Mouse (Mus musculus): ENCODE results near the gene Pigk. TPM values are rescaled to one million over a fixed set of nuclear protein-coding genes. Genes with fewer than 3 reads are reported as not detected.

Pigk gene
- polyA plus RNA-seq, 1 experiment from 2014 or later = 54.0 TPM

DNA sequence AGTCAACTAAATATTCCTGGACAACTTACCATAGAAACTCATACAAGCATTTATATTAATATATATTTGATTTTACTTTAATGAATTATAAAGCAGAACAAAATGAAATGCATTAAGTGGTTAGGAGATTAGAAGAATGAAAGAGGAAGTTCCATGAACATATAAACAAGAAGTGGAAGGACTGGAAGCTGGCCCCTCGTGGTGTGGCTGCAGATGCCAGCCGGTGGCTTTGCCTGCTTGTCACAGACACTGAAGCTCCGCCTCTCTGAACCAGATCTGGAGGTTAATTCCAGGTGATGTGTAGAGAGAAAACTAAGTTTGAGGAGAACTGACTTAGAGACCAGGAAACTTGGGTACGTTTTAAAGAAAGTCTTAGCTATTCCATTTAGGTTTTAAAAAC is 181.0 kb downstream of the Pigk start:
- WGBS = 50% methylated on average over 4 of the region's 4 CpGs
- Histone ChIP-seq H3K27me3 (no peaks in the 10 kb centered on the region), H3K9me3 (no peaks in the 10 kb centered on the region), H3K4me1 (no peaks in the 10 kb centered on the region), H3K4me2 (no peak overlapping the region), H3K27ac (no peak overlapping the region), H3K9ac (no peak overlapping the region), H3K4me3 (no peak overlapping the region), H3K36me3 (no peaks in the 10 kb centered on the region)
- ATAC-seq (ENCODE audit: insufficient number of reproducible peaks, low FRiP score, low TSS enrichment, low read depth) = no peak

DNA sequence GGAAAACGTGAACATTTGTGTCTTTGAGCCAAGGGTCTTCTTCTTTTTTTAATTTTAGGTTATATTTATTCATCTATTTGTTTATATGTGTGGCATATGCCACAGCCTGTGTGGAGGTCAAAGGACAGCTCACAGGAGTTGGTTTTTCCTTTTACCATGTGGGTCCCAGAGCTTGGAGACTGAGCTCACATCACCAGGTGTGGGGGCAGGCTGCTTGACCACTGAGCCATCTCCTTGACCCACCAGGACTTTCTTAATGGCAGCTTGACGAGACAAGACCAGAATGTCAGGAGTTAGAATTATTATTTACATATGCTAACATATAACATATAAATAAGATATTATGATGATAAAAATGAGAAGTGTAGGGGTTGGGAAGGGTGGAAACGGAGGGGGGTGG is 182.2 kb downstream of the Pigk start:
- Histone ChIP-seq H3K27ac (no peak overlapping the region), H3K36me3 (no peaks in the 10 kb centered on the region), H3K27me3 (no peaks in the 10 kb centered on the region), H3K4me3 (no peak overlapping the region), H3K9me3 (no peaks in the 10 kb centered on the region), H3K4me2 (no peak overlapping the region), H3K4me1 (no peaks in the 10 kb centered on the region), H3K9ac (no peak overlapping the region)
- ATAC-seq (ENCODE audit: insufficient number of reproducible peaks, low FRiP score, low TSS enrichment, low read depth) = no peak
- WGBS = 71% methylated on average over 3 of the region's 3 CpGs

GRCm38 (mm10) chr3:152897196-152897595 is 183.3 kb downstream of the Pigk start:
- no peaks in the 10 kb centered on the region for H3K27me3 ChIP-seq
- no peak overlapping the region for H3K27ac ChIP-seq
- no peaks in the 10 kb centered on the region for H3K4me1 ChIP-seq
- no peak overlapping the region for H3K9ac ChIP-seq
- H3K4me2 ChIP-seq = no peak overlapping the region
- H3K9me3 ChIP-seq = no peaks in the 10 kb centered on the region
- 81% methylated on average over 5 of the region's 5 CpGs for WGBS
- H3K36me3 ChIP-seq = no peaks in the 10 kb centered on the region
- no peak overlapping the region for H3K4me3 ChIP-seq
- ATAC-seq (ENCODE audit: insufficient number of reproducible peaks, low FRiP score, low TSS enrichment, low read depth) = no peak

- Histone ChIP-seq H3K4me3 (no peak overlapping the region), H3K36me3 (no peaks in the 10 kb centered on the region), H3K4me1 (no peaks in the 10 kb centered on the region), H3K4me2 (no peak overlapping the region), H3K9me3 (no peaks in the 10 kb centered on the region), H3K27ac (no peak overlapping the region), H3K27me3 (no peaks in the 10 kb centered on the region), H3K9ac (no peak overlapping the region)
- ATAC-seq (ENCODE audit: insufficient number of reproducible peaks, low FRiP score, low TSS enrichment, low read depth) = no peak
- WGBS = 91% methylated on average over 9 of the region's 9 CpGs
Measured at GRCm38 (mm10) chr3:152898906-152899305, 185.0 kb downstream of the Pigk start.

DNA sequence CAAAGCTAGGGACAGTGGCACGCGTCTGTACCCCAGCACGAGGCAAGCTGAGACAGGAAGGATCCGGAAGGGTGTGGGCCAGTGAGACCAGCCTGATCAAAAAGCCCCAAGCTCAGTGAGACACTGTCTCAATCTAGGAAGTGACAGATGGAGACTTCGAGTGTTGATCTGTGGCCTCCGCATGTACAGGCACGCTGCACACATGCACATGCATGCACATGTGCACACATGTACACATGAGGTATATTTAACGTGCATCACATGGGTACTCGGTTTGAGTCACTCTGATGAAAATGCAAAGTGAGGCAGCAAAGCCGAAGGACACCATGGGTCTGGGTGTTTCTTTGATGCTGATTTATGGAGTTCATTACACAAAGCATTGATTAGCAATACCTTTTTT is 191.1 kb downstream of the Pigk start:
- no peaks in the 10 kb centered on the region for H3K36me3 ChIP-seq
- no peaks in the 10 kb centered on the region for H3K27me3 ChIP-seq
- no peaks in the 10 kb centered on the region for H3K9me3 ChIP-seq
- H3K27ac ChIP-seq = no peak overlapping the region
- no peak overlapping the region for H3K9ac ChIP-seq
- no peak overlapping the region for H3K4me2 ChIP-seq
- ATAC-seq (ENCODE audit: insufficient number of reproducible peaks, low FRiP score, low TSS enrichment, low read depth) = no peak
- no peak overlapping the region for H3K4me3 ChIP-seq
- 86% methylated on average over 10 of the region's 10 CpGs for WGBS
- H3K4me1 ChIP-seq = no peaks in the 10 kb centered on the region

DNA sequence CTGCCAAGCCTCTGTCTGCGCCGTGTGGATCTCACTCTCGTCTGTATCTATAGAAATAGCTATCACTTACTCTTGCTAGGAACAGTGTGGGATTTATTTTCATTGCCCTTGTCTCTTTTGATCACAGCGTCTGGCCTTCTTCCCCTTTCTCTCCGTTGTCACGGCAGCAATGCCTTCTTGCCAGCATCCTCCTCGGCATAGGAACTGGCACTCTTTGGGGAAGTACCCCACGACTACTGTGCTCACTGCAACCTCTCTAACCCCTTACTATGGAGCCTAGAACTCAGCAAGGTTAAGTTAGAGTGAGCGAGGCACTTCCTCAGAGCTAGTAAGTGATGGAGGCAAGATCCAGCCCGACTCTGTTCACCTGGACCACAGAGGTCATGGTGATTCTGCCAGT is 191.9 kb downstream of the Pigk start:
- H3K4me3 ChIP-seq = no peak overlapping the region
- no peaks in the 10 kb centered on the region for H3K9me3 ChIP-seq
- H3K36me3 ChIP-seq = no peaks in the 10 kb centered on the region
- 60% methylated on average over 10 of the region's 10 CpGs for WGBS
- H3K27ac ChIP-seq = no peak overlapping the region
- H3K9ac ChIP-seq = no peak overlapping the region
- H3K27me3 ChIP-seq = no peaks in the 10 kb centered on the region
- ATAC-seq (ENCODE audit: insufficient number of reproducible peaks, low FRiP score, low TSS enrichment, low read depth) = no peak
- no peak overlapping the region for H3K4me2 ChIP-seq
- H3K4me1 ChIP-seq = no peaks in the 10 kb centered on the region

DNA sequence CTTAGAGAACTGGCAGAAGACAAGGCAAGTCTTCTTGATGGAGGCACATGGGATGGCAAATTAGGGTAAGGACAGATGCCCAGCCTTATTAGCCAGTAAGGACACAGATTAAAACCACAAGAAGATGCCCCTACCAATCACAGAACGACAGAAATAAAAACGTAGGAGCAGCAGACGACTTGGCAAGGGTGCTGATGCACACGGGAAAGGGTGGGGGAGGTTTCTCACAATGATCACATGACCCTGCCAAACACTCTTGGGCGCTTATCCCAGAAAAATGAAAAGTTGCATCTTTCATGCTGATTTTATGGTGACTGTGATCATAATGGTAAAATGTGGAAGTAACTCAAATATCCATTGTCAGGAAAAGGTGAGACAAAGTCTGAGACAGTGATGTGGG is 193.2 kb downstream of the Pigk start:
- no peak for ATAC-seq (ENCODE audit: insufficient number of reproducible peaks, low FRiP score, low TSS enrichment, low read depth)

DNA sequence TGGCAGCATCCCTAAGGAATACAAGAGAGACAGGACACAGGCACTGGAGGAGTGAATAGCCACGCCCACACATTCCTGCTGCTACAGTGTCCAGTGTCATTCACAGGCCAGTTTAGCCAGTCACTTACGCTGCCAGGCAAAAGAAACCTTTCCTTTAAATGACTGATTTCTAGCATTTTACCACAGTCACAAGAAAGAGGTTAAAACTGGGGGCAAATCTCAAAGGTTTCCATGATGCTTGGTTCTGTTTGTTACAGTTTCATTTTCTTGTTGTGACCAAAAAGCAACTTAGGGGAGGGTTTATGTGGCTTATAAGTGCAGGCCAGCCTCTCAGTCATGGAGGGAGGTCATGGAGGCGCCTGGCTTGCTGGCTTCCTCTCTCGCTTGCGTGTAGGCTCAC is 193.8 kb downstream of the Pigk start:
- Histone ChIP-seq H3K4me3 (no peak overlapping the region), H3K36me3 (no peaks in the 10 kb centered on the region), H3K4me2 (no peak overlapping the region), H3K4me1 (no peaks in the 10 kb centered on the region), H3K27ac (no peak overlapping the region), H3K9me3 (no peaks in the 10 kb centered on the region), H3K9ac (no peak overlapping the region), H3K27me3 (no peaks in the 10 kb centered on the region)
- 79% methylated on average over 5 of the region's 5 CpGs for WGBS
- ATAC-seq (ENCODE audit: insufficient number of reproducible peaks, low FRiP score, low TSS enrichment, low read depth) = no peak

More for the DNA sequence above, 193.2 kb downstream of the Pigk start:
- no peaks in the 10 kb centered on the region for H3K9me3 ChIP-seq
- no peak overlapping the region for H3K27ac ChIP-seq
- H3K36me3 ChIP-seq = no peaks in the 10 kb centered on the region
- H3K9ac ChIP-seq = no peak overlapping the region
- WGBS = 73% methylated on average over 5 of the region's 5 CpGs
- H3K27me3 ChIP-seq = no peaks in the 10 kb centered on the region
- no peaks in the 10 kb centered on the region for H3K4me1 ChIP-seq
- no peak overlapping the region for H3K4me3 ChIP-seq
- H3K4me2 ChIP-seq = no peak overlapping the region

DNA sequence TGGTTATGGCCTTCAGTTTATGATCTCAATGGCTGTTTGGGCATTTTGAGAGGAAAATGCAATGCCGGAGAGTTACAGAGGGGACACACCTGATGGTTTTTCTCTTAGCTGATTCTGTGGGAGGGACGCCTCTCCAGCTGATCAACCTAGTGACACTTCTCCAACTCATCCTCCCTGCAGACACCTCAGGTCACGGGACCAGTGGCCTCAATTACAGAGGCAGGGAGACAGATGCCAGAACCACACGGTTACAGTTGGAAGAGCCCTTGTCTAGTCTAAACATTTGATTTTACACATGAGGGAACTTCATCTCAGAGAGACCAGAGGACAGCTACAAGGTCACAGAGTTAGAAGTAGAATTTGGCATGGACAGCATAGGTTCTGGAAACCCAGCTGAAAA is 197.7 kb downstream of the Pigk start:
- H3K4me2 ChIP-seq = no peak overlapping the region
- no peak overlapping the region for H3K9ac ChIP-seq
- H3K27ac ChIP-seq = no peak overlapping the region
- no peaks in the 10 kb centered on the region for H3K9me3 ChIP-seq
- H3K4me3 ChIP-seq = no peak overlapping the region
- WGBS = 87% methylated on average over 4 of the region's 4 CpGs
- H3K27me3 ChIP-seq = no peaks in the 10 kb centered on the region
- ATAC-seq (ENCODE audit: insufficient number of reproducible peaks, low FRiP score, low TSS enrichment, low read depth) = no peak
- H3K4me1 ChIP-seq = no peaks in the 10 kb centered on the region
- H3K36me3 ChIP-seq = no peaks in the 10 kb centered on the region

DNA sequence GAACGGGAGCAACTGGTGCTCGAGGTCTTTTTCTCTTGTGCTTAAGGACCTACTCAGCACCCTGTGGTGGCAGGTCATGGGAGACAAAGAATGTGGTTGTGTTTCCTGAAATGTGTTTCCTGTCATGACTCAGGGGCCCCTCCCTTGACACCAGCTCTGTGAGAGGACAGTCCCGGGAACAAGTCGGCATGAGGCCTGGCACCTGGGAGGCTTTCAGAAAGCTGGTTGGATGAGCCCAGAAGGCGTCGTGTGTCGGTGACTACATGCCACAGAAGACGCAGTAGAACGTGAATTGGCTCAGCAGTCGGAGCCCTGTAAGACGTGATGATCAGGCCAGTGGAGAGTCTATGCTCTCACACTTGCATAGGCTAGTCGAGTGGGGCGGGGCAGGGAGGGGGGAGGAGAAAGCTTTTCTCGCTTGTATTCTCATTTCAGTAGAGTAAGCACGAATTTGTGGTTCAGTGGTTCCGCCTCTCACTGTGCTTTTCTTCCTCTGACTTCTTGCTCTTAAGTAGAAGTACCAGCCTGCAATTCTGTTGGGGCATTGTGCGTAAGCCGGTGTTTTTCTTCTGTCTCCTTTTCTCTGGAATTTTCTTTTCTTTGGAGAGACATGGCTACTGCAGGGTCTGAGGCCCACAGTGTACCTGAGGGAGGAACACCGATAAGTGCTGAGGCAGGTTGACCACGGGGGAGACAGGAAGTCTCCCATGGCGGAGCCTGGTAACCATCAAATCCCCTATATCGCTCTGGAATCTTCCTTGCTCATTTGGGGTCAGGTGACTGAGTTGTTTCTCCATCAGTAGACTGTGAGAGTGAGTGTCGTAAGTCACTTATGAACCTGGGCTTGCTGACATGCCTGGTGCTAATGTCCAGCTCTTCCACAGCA is 198.6 kb downstream of the Pigk start:
- no peak overlapping the region for H3K4me2 ChIP-seq
- no peak overlapping the region for H3K9ac ChIP-seq
- no peaks in the 10 kb centered on the region for H3K36me3 ChIP-seq
- no peaks in the 10 kb centered on the region for H3K4me1 ChIP-seq
- no peaks in the 10 kb centered on the region for H3K9me3 ChIP-seq
- H3K27ac ChIP-seq = no peak overlapping the region
- WGBS = 83% methylated on average over 23 of the region's 23 CpGs
- no peak for ATAC-seq (ENCODE audit: insufficient number of reproducible peaks, low FRiP score, low TSS enrichment, low read depth)
- no peaks in the 10 kb centered on the region for H3K27me3 ChIP-seq
- H3K4me3 ChIP-seq = no peak overlapping the region

DNA sequence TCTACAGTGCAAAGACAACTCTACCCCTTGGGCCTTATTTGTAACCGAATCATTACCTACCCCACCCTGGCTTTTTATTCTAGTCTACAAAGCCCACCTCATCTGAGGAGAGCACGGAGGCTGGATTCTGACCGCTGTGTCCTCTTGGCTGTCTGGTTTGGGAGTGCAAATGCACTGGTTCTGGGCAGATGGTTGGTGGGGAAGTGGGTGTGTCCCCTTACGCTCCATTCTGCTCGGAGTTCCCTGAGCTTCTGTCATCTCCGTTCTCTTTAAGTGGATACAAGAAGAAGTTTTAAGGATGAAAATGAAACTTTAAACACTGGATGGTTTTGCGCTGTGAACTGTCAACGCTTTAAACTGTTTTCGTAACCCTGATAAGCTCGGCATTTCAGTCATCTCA is 199.2 kb downstream of the Pigk start:
- no peak overlapping the region for H3K27ac ChIP-seq
- H3K4me1 ChIP-seq = no peaks in the 10 kb centered on the region
- no peak overlapping the region for H3K9ac ChIP-seq
- no peaks in the 10 kb centered on the region for H3K36me3 ChIP-seq
- no peaks in the 10 kb centered on the region for H3K9me3 ChIP-seq
- 93% methylated on average over 10 of the region's 10 CpGs for WGBS
- ATAC-seq (ENCODE audit: insufficient number of reproducible peaks, low FRiP score, low TSS enrichment, low read depth) = no peak
- H3K4me2 ChIP-seq = no peak overlapping the region
- H3K27me3 ChIP-seq = no peaks in the 10 kb centered on the region
- H3K4me3 ChIP-seq = no peak overlapping the region

- H3K27me3 ChIP-seq = no peaks in the 10 kb centered on the region
- no peaks in the 10 kb centered on the region for H3K36me3 ChIP-seq
- WGBS = 93% methylated on average over 3 of the region's 3 CpGs
- H3K4me3 ChIP-seq = no peak overlapping the region
- ATAC-seq (ENCODE audit: insufficient number of reproducible peaks, low FRiP score, low TSS enrichment, low read depth) = no peak
- H3K4me2 ChIP-seq = no peak overlapping the region
- H3K9ac ChIP-seq = no peak overlapping the region
- H3K27ac ChIP-seq = no peak overlapping the region
- H3K9me3 ChIP-seq = no peaks in the 10 kb centered on the region
- no peaks in the 10 kb centered on the region for H3K4me1 ChIP-seq
Measured at GRCm38 (mm10) chr3:152913625-152914024, 199.7 kb downstream of the Pigk start.

DNA sequence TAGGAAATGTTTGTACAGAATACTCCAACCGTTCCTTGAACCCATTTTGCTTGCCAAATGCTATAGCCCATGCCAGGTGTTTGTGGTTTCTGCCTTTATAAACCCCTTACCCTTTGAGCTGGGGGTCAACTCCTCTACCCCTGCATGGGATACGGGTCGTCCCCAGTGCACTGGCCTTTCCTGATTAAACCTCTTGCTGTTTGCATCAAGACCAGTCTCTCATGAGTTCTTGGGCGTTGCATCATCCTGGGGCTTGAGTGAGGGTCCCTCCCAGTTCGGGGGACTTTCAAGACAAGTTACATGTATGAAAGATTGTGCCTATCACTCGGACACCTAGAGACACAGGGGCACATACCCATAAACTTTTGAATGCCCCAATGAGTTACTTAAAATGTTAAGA is 200.5 kb downstream of the Pigk start:
- H3K36me3 ChIP-seq = no peaks in the 10 kb centered on the region
- H3K4me2 ChIP-seq = no peak overlapping the region
- no peak overlapping the region for H3K27ac ChIP-seq
- no peak for ATAC-seq (ENCODE audit: insufficient number of reproducible peaks, low FRiP score, low TSS enrichment, low read depth)
- H3K9me3 ChIP-seq = no peaks in the 10 kb centered on the region
- no peak overlapping the region for H3K4me3 ChIP-seq
- no peaks in the 10 kb centered on the region for H3K27me3 ChIP-seq
- H3K4me1 ChIP-seq = no peaks in the 10 kb centered on the region
- 89% methylated on average over 6 of the region's 6 CpGs for WGBS
- H3K9ac ChIP-seq = no peak overlapping the region
